Mouse (Mus musculus) bone marrow, adult 2 months (tissue): ENCODE measurements around the gene Gm9903. TPM values are rescaled to one million over a fixed set of nuclear protein-coding genes. Genes with fewer than 3 reads are reported as not detected.

Experiments used
- H3K27ac ChIP-seq: fragments of 200-500 bp; 2 replicates; pipeline ENCODE4 v1.5.1; 2012; ENCODE audit warnings: low read depth, mild to moderate bottlenecking, control low read depth, inconsistent platforms, low read length; ENCODE audit not compliant: control insufficient read depth, poor library complexity, insufficient read depth
- H3K4me1 ChIP-seq: fragments of 200-500 bp; 2 replicates; pipeline ENCODE4 v1.6.1; 2011; ENCODE audit warnings: low read length; ENCODE audit not compliant: control insufficient read depth, insufficient read depth
- H3K4me3 ChIP-seq: fragments of 200-500 bp; replicated peaks from 2 replicates; pipeline ENCODE3; 2011; ENCODE audit warnings: mild to moderate bottlenecking, low read depth, low read length, control low read depth; ENCODE audit not compliant: control insufficient read depth
- CTCF ChIP-seq: fragments of 200-500 bp; IDR thresholded peaks from 2 replicates; pipeline ENCODE4 v1.5.1; 2011; ENCODE audit warnings: low read length, control low read depth; ENCODE audit not compliant: control insufficient read depth, insufficient read depth
- POLR2A ChIP-seq: fragments of 200-500 bp; IDR thresholded peaks from 2 replicates; pipeline ENCODE4 v1.6.1; 2011; ENCODE audit warnings: low read depth, mild to moderate bottlenecking, control low read depth, low read length, borderline replicate concordance; ENCODE audit not compliant: control insufficient read depth
- WGBS: fragments of 180-500 bp; shearing (Covaris S2); methylation state at CpG from one replicate; pipeline ENCODE4 v1.1.7; 2018; 5-methylcytosine and 5-hydroxymethylcytosine counted together
- polyA plus RNA-seq: library from polyadenylated mRNA; stranded (reverse); fragments of >200 nt; gene quantifications from 2 replicates; pipeline ENCODE4 v1.2.4, GENCODE M21; 2011; ENCODE audit warnings: low replicate concordance; ENCODE audit not compliant: missing spikeins, insufficient read depth, insufficient read length

The Gm9903 gene
- polyA plus RNA-seq, 1 experiment = not detected

DNA sequence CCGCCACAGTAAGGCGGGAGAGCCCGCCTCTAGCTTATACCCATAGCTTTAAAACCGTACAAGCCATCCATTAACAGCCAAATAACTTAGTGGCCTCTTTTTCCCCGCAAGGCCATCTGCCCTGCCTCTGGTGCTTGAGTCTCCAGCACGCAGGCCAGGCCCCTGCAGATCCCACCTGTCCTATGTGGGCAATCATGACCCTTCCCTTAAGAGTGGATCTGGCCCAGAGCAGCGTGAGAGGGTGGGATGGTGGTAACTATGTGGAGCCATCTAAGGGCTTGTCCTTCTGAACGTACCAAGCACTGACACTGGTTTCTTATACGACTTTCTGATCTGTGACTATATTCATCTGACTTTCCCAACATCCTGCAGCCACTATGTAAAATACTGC is 23.1 kb downstream of the Gm9903 start:
- Histone ChIP-seq H3K4me1 (peaks cover 3% of the 10 kb centered on the region; the same call in 1 of the 2 replicates), H3K27ac (0 out of 2 replicates have a peak overlapping the region, but pooled peaks have one; percentile 17), H3K4me3 (peak overlapping the region; percentile 96)
- TF ChIP-seq POLR2A (no peak), CTCF (no peak)
- WGBS = 8% methylated on average over 9 of the region's 9 CpGs

DNA sequence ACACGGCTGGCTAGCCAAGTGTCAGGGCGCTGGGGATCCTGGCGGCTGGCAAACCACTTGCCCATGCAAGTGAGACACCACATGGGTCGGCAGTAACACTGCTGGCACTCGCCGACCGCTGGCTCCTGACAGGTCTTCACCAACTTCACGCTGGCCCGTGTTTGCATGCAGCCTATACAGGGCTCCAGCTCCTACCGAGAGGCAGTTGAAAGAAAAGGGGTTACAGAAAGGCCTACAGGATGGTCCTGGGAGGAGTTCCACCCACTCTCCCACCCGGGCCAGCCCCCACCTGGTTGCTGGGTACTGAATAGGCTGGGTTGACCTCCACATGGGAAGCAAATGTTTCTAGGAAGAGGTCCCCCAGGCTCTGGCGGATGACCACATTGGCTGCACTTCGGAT is 24.7 kb downstream of the Gm9903 start:
- no peak overlapping the region for H3K4me3 ChIP-seq
- H3K4me1 ChIP-seq = peaks cover 3% of the 10 kb centered on the region; the same call in 1 of the 2 replicates
- TF ChIP-seq POLR2A (no peak), CTCF (no peak)
- WGBS = 95% methylated on average over 13 of the region's 13 CpGs
- H3K27ac ChIP-seq = no peak overlapping the region

DNA sequence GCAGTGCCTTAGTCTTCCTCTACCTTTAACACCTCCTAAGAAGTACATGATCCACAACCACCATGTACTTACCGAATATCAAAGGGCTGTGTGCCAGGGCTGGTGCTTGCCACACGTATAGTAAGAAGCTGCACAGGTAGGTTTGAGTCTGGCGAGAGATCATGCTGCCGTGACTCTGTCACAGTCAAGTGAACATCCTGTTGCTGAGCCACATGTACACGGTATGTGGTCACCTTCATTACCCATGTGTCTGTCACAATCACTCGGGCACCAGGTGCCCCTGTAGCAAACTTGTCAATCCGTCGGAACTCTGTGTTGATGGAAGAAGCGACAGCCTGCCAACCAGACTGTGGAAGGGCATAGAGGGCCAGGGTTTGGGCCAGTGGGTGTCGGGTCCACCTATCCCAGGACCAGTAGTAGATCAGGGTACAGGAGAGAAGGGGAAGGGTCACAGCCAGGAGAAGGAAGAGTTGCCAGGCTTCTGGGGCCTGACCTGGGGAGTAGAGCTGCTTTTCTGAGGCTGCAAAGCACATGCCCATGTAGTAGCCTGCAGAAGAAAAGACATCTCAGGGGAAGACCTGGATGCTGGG is 25.6 kb downstream of the Gm9903 start:
- H3K4me1 ChIP-seq = peaks cover 3% of the 10 kb centered on the region; the same call in 1 of the 2 replicates
- H3K27ac ChIP-seq = no peak overlapping the region
- TF ChIP-seq POLR2A (no peak), CTCF (no peak)
- 74% methylated on average over 10 of the region's 10 CpGs for WGBS
- H3K4me3 ChIP-seq = no peak overlapping the region

DNA sequence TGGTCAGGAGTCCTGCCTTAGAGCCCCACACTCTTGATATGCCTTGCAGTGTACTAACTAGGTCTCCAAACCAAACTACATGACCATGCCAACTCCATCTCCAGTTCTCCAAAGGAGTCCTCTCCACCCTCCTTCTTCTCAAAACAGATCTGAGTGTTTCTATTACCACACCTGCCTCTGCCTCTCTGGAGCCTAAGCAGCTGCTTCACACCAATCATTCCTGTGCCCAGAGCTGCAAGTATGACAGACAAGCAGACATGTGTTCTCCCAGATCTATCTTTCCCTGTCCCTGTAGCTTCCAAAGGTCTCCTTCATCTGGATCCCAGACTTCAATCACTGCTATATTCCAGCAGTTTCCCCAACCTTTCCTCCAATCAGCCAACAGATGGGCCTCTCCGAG is 27.0 kb downstream of the Gm9903 start:
- Histone ChIP-seq H3K4me3 (peak overlapping the region; percentile 96), H3K27ac (peak overlapping the region; percentile 93), H3K4me1 (peaks cover 3% of the 10 kb centered on the region; the same call in 1 of the 2 replicates)
- WGBS = 25% methylated on average over 1 of the region's 1 CpGs
- TF ChIP-seq CTCF = no peak
- TF ChIP-seq POLR2A = no peak

DNA sequence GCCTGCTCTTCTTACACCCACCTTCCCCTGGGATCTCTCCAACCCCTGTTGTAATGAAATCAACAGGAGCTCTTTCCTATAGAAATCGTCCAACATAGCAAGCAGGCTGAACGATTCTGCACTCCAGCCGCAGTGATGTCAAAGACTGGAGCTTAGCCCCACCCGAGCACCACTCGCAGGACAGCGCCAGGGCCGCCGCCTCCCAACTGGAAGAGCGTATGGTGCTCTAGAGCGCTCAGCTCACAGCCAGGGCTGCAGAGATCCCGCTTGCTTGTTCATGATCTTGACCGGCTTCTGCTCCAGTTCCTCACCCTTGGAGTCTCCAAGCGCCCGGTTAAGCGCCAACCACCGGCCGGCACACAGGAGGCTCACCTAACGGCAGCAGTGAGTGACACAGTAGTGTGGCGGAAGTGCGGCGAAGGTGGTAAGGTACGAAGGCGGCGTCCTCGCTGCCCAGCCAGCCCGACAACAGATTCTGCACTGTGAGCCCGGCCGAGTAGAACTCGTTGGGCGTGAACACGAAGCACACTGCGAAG is 27.6 kb downstream of the Gm9903 start:
- H3K4me3 ChIP-seq = peak overlapping the region; percentile 96
- under 1% methylated on average over 32 of the region's 32 CpGs for WGBS
- peak overlapping the region; percentile 93 for H3K27ac ChIP-seq
- H3K4me1 ChIP-seq = peaks cover 3% of the 10 kb centered on the region; the same call in 1 of the 2 replicates
- no peak for TF ChIP-seq CTCF
- TF ChIP-seq POLR2A = no peak

DNA sequence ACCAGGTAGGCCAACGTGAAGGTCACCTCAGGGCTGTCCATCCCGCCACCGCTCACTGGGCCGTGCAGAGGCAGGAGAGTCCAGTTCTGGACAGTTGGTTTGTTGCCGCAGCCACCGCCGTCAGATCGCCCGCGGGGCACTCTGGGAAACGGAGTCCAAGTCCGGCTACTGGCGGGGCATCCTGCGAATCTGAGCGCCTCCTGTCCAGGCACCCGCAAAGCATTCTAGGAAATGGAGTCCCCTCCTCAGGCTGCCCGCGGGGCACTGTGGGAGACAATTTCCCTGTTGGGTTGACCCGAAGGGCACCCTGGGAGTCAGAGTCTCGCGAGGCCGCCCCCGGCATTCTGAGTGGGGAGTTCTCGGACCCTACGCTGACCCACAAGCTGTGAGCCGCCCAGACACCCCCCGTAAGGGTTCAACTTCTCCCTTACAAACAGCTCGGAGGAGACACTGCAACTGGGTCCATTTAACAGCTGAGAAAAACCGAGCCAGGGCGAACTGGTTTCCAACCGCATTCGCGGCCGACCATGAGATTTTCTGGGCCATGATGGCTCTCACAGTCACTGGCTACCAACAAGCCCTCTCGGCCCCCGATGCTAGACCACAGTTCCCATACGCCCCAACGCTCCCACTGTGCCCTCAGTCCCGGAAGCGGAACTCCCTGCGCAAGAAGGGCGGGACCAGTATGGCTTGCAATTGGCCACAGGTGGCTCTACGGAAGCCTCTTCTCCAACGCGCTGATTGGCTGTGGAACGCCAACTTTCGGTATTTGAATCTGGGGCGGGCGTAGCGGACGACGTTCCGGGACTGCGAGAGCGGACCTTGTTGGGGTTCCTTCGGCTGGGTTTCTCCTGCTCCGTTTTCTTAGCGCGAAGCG is 28.3 kb downstream of the Gm9903 start, which contains the start of the genes Tacc3 and Tmem129:
TSS of gene Tacc3 (plus strand) at position 342 of the 877 bp plus-strand sequence.
TSS of gene Tmem129 (minus strand) at position 630 of the 877 bp plus-strand sequence.
- under 1% methylated on average over 60 of the region's 60 CpGs for WGBS
- H3K4me1 ChIP-seq = peaks cover 3% of the 10 kb centered on the region; the same call in 1 of the 2 replicates
- H3K4me3 ChIP-seq = peak within 1 kb of the TSS; percentile 96
- peak within 1 kb of the TSS; percentile 96 for H3K27ac ChIP-seq
- TF ChIP-seq CTCF (no peak), POLR2A (peak; percentile 67; the same call in 1 of the 2 replicates)

DNA sequence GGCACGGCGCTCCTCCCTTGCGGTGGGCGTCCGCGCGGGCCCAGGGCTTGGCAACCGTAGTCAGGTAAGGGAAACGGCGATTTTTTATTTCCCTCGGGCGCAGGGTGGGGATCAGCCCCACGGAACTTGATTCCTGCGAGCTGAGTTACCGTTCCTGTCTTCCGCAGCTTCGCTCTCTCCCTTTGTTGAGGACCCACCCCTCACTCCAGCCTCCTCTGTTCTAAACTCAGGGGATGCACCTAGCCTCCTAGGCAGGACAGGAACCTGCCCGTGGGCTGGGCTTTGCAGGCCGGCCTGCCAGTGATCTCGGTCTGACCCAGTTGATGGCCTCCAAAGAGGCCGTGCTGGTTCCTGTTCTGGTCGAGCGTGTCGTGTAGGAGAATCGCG is 28.9 kb downstream of the Gm9903 start:
- TF ChIP-seq POLR2A = no peak
- under 1% methylated on average over 26 of the region's 26 CpGs for WGBS

DNA sequence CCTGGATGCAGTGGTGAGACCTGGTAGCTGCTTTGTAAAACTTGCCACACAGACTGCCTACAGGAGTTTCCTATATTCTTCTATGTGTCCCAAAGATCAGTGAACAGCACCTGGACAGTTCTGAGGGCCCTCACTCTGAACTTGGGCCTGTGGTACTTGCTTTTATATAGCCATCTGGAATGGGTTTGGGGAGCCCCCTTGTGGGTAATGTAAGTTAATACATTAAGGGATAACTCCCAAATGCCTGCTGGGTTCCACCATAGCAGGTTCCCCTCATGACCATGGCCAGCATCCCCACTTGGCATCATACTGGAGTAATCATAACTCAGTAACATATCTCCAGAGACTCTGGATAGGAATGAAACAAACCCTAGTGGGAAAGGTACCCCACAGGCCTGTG is 38.5 kb downstream of the Gm9903 start:
- Histone ChIP-seq H3K4me3 (no peak overlapping the region), H3K27ac (no peak overlapping the region), H3K4me1 (no peaks in the 10 kb centered on the region)
- TF ChIP-seq POLR2A (no peak), CTCF (no peak)

More for the DNA sequence above, 28.9 kb downstream of the Gm9903 start:
- peaks cover 1% of the 10 kb centered on the region; the same call in 1 of the 2 replicates for H3K4me1 ChIP-seq
- peak overlapping the region; percentile 96 for H3K27ac ChIP-seq
- H3K4me3 ChIP-seq = peak overlapping the region; percentile 88
